Mouse (Mus musculus): Measurements from ENCODE around the gene Gjc2.
A peak's percentile ranks its signal among the peaks of the same experiment; 100 is the strongest.

The Gjc2 gene

GRCm38 (mm10) chr11:59161398-59161797 is 21.6 kb downstream of the Gjc2 start:
- no peak for DNase-seq (ENCODE audit: low read depth)

GRCm38 (mm10) chr11:59159558-59159957 is 23.5 kb downstream of the Gjc2 start:
- DNase-seq (ENCODE audit: low read depth) = no peak

- no peak for DNase-seq (ENCODE audit: low read depth)
Measured at GRCm38 (mm10) chr11:59159099-59159498, 23.9 kb downstream of the Gjc2 start.

GRCm38 (mm10) chr11:59155900-59156299 is 27.1 kb downstream of the Gjc2 start:
- DNase-seq (ENCODE audit: low read depth) = no peak

- no peak for DNase-seq (ENCODE audit: low read depth)
Measured at GRCm38 (mm10) chr11:59154220-59154619, 28.8 kb downstream of the Gjc2 start.

- peak; percentile 51 for DNase-seq (ENCODE audit: low read depth)
Measured at GRCm38 (mm10) chr11:59151729-59152128, 31.3 kb downstream of the Gjc2 start.

GRCm38 (mm10) chr11:59149302-59149701 is 33.7 kb downstream of the Gjc2 start:
- no peak for DNase-seq (ENCODE audit: low read depth)

GRCm38 (mm10) chr11:59142962-59143361 is 40.1 kb downstream of the Gjc2 start:
- DNase-seq (ENCODE audit: low read depth) = no peak

GRCm38 (mm10) chr11:59141772-59142370 is 41.1 kb downstream of the Gjc2 start:
- peak; percentile 8 for DNase-seq (ENCODE audit: low read depth)

- no peak for DNase-seq (ENCODE audit: low read depth)
Measured at GRCm38 (mm10) chr11:59138537-59139486, 44.2 kb downstream of the Gjc2 start.

GRCm38 (mm10) chr11:59136994-59137706 is 45.9 kb downstream of the Gjc2 start:
- DNase-seq (ENCODE audit: low read depth) = no peak

GRCm38 (mm10) chr11:59135904-59136452 is 47.0 kb downstream of the Gjc2 start, which contains the start of gene Obscn:
Obscn (minus strand) TSS chr11:59136402.
- no peak for DNase-seq (ENCODE audit: low read depth)

GRCm38 (mm10) chr11:59135051-59135820 is 47.8 kb downstream of the Gjc2 start:
- DNase-seq (ENCODE audit: low read depth) = no peak

GRCm38 (mm10) chr11:59134373-59134997 is 48.5 kb downstream of the Gjc2 start:
- DNase-seq (ENCODE audit: low read depth) = no peak

GRCm38 (mm10) chr11:59132065-59132464 is 50.9 kb downstream of the Gjc2 start:
- DNase-seq (ENCODE audit: low read depth) = no peak

- DNase-seq (ENCODE audit: low read depth) = no peak
Measured at GRCm38 (mm10) chr11:59131348-59131919, 51.6 kb downstream of the Gjc2 start.

- no peak for DNase-seq (ENCODE audit: low read depth)
Measured at GRCm38 (mm10) chr11:59130782-59131181, 52.2 kb downstream of the Gjc2 start.

Data from 416B (cell line).